Mouse (Mus musculus): Measurements from ENCODE around the gene Kif16b. TPM values are rescaled to one million over a fixed set of nuclear protein-coding genes. Genes with fewer than 3 reads are reported as not detected.

Gene Kif16b
- polyA plus RNA-seq (2021; fragmentation: Nextera tagmentation) = 2.1 and 2.8 TPM in 2 replicates
- long read RNA-seq, experiment 1, full-length matches to known transcripts = 1 of 11 reads
- long read RNA-seq, experiment 1, partial matches to known transcripts = 4 of 11 reads
- long read RNA-seq, experiment 1, other reads (novel, unspliced or antisense) = 6 of 11 reads
- long read RNA-seq, experiment 2, partial matches to known transcripts = 6 of 10 reads
- long read RNA-seq, experiment 2, other reads (novel, unspliced or antisense) = 4 of 10 reads

DNA sequence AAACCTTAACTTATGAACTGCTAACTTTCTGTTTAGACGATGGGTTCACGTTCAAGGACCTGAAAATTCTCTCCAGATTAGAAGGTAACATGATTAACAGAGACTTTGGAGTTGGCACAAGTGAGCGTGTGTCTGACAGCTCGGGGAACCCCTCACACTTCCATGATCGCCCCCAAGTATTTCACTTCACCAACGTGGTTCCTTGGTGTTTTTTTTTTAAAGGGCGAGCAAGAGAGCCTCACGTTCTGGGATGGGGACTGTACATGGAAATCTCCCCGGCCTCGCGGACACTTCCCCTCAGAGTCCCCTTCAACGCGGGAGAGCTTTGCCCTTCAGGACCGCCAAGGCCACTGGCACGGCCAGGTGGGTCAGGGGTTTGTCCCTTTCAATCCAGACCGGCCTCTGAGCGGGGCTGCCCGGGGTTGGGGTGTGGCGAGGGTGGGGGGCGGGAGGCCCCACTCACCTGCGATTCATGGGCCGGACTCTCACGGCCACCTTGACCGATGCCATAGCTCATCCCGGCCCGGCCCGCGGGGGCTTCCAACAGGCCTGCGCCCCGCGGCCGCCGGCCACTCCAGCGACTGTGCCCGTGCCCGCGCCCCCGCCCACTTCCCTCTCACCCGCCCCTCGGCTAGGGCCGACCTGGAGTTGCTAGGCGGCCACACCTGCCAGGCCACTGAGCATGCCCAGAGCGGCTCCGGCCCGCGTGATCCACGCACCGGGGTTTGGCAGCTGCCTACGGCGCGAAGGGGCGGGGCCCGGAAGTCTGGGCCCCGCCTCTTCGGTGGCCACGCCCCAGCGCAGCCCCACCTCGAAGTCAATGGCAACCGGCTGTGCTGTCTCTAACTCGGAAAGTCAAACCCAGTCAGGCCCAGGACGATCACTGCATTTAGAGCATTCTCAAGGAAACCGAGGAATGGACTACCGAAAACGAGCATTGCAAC lies at the start of gene Kif16b:
Gene Kif16b (minus strand): TSS at position 670 of the 944 bp plus-strand sequence.

Other genes with a start within 250 kb of the Kif16b start
- 36.4 and 44.6 TPM in 2 replicates for gene Snrpb2, start 161.5 kb upstream of the Kif16b start, polyA plus RNA-seq (2021; fragmentation: Nextera tagmentation)
- gene Otor, start 176.9 kb upstream of the Kif16b start, polyA plus RNA-seq (2021; fragmentation: Nextera tagmentation) = not detected in 2 replicates

Data from left cerebral cortex, adult 6 months (tissue).